Mouse (Mus musculus): Measurements from ENCODE around the gene Plcb1. TPM values are rescaled to one million over a fixed set of nuclear protein-coding genes. Genes with fewer than 3 reads are reported as not detected.

Gene Plcb1
- polyA plus RNA-seq, 1 experiment from 2014 or later = 23.0 TPM

Other genes with a start within 250 kb of the Plcb1 start
- gene Hao1, start 231.7 kb upstream of the Plcb1 start, polyA plus RNA-seq (2014; fragmentation: Nextera tagmentation; extraction: Ambion mirVana) = not detected in 2 replicates
- 70.2 and 84.2 TPM in 2 replicates for gene Tmx4, start 141.9 kb upstream of the Plcb1 start, polyA plus RNA-seq (2014; fragmentation: Nextera tagmentation; extraction: Ambion mirVana)